Mouse (Mus musculus) liver, adult 2 months (tissue): ENCODE results near the gene Gm38392. TPM values are rescaled to one million over a fixed set of nuclear protein-coding genes. Genes with fewer than 3 reads are reported as not detected.

Source experiments
- DNase-seq: peaks from one replicate; pipeline ENCODE4 v3.0.0-alpha.2; 2011; ENCODE audit warnings: low read depth, low spot score; ENCODE audit errors: extremely low read depth
- H3K27ac ChIP-seq: fragments of 200-500 bp; replicated peaks from 2 replicates; pipeline ENCODE4 v1.5.1; 2012; ENCODE audit warnings: low read depth, mild to moderate bottlenecking, control low read depth, inconsistent platforms, low read length; ENCODE audit not compliant: insufficient read depth
- H3K27me3 ChIP-seq: fragments of 200-500 bp; 2 replicates; pipeline ENCODE4 v1.6.1; 2012; ENCODE audit warnings: mild to moderate bottlenecking, moderate library complexity, low read length, inconsistent platforms; ENCODE audit not compliant: control insufficient read depth, insufficient read depth
- H3K36me3 ChIP-seq: fragments of 200-500 bp; 2 replicates; pipeline ENCODE4 v1.6.1; 2012; ENCODE audit warnings: low read length, inconsistent platforms; ENCODE audit not compliant: control insufficient read depth, insufficient read depth
- H3K4me1 ChIP-seq: fragments of 200-500 bp; 2 replicates; pipeline ENCODE4 v1.6.1; 2011; ENCODE audit warnings: low read length; ENCODE audit not compliant: control insufficient read depth, insufficient read depth
- H3K4me3 ChIP-seq: fragments of 200-500 bp; 2 replicates; pipeline ENCODE4 v1.5.1; 2011; ENCODE audit warnings: low read depth, mild to moderate bottlenecking, control low read depth, low read length, moderate library complexity; ENCODE audit not compliant: insufficient read depth
- H3K79me2 ChIP-seq: fragments of 200-500 bp; 2 replicates; pipeline ENCODE4 v1.6.1; 2012; ENCODE audit warnings: inconsistent platforms, mild to moderate bottlenecking, low read length, moderate library complexity; ENCODE audit not compliant: control insufficient read depth, insufficient read depth
- H3K9ac ChIP-seq: fragments of 200-500 bp; 2 replicates; pipeline ENCODE4 v1.6.1; 2012; ENCODE audit warnings: low read depth, mild to moderate bottlenecking, control low read depth, inconsistent platforms, low read length
- CTCF ChIP-seq: fragments of 200-500 bp; IDR thresholded peaks from 2 replicates; pipeline ENCODE4 v1.5.1; 2011; ENCODE audit warnings: low read depth, low read length, control low read depth
- POLR2A ChIP-seq: fragments of 200-500 bp; IDR thresholded peaks from 2 replicates; pipeline ENCODE4 v1.6.1; 2011; ENCODE audit warnings: low read length, control low read depth; ENCODE audit not compliant: insufficient read depth; ENCODE audit errors: extremely low read depth
- WGBS: fragments of 180-500 bp; shearing (Covaris S2); methylation state at CpG from one replicate; pipeline ENCODE4 v1.1.7; 2018; 5-methylcytosine and 5-hydroxymethylcytosine counted together
- polyA plus RNA-seq: library from polyadenylated mRNA; depleted of rRNA; stranded (reverse); fragments of >200 nt; gene quantifications from 2 replicates; pipeline ENCODE4 v1.2.3, GENCODE M21; 2012
- total RNA-seq: library from RNA; depleted of rRNA; stranded (reverse); fragments of >200 nt; gene quantifications from 2 replicates; pipeline ENCODE4 v1.2.3, GENCODE M21; 2014

The Gm38392 gene
- total and polyA plus RNA-seq, 2 experiments, result not detected

GRCm38 (mm10) chr3:88241045-88241786 lies 45.8 kb downstream of the Gm38392 start:
- H3K27me3 ChIP-seq, result peaks cover 6% of the 10 kb centered on the region; the same call in 1 of the 2 replicates
- WGBS, result 8% methylated on average over 48 of the region's 48 CpGs
- H3K4me3 ChIP-seq, result no peak overlapping the region
- no peak overlapping the region for H3K27ac ChIP-seq
- no peaks in the 10 kb centered on the region for H3K79me2 ChIP-seq
- TF ChIP-seq CTCF, result no peak
- no peak for TF ChIP-seq POLR2A
- no peaks in the 10 kb centered on the region for H3K4me1 ChIP-seq
- H3K36me3 ChIP-seq, result no peaks in the 10 kb centered on the region
- no peak for DNase-seq
- no peak overlapping the region for H3K9ac ChIP-seq

GRCm38 (mm10) chr3:88239446-88239845 lies 47.6 kb downstream of the Gm38392 start:
- no peak for TF ChIP-seq POLR2A
- no peak for TF ChIP-seq CTCF
- Histone ChIP-seq H3K9ac (no peak overlapping the region), H3K79me2 (no peaks in the 10 kb centered on the region), H3K27ac (no peak overlapping the region), H3K4me3 (no peak overlapping the region), H3K27me3 (peaks cover 6% of the 10 kb centered on the region; the same call in 1 of the 2 replicates), H3K4me1 (no peaks in the 10 kb centered on the region), H3K36me3 (no peaks in the 10 kb centered on the region)
- DNase-seq, result no peak
- 61% methylated on average over 4 of the region's 4 CpGs for WGBS

GRCm38 (mm10) chr3:88238866-88239391 lies 48.1 kb downstream of the Gm38392 start:
- DNase-seq, result no peak
- Histone ChIP-seq H3K4me1 (no peaks in the 10 kb centered on the region), H3K27ac (no peak overlapping the region), H3K27me3 (peaks cover 6% of the 10 kb centered on the region; the same call in 1 of the 2 replicates), H3K79me2 (no peaks in the 10 kb centered on the region), H3K36me3 (no peaks in the 10 kb centered on the region), H3K9ac (no peak overlapping the region), H3K4me3 (no peak overlapping the region)
- WGBS, result 56% methylated on average over 8 of the region's 8 CpGs
- TF ChIP-seq CTCF, result no peak
- TF ChIP-seq POLR2A, result no peak

- DNase-seq, result no peak
- WGBS, result 8% methylated on average over 10 of the region's 10 CpGs
- H3K27me3 ChIP-seq, result peaks cover 6% of the 10 kb centered on the region; the same call in 1 of the 2 replicates
- no peak overlapping the region; the same call in 1 of the 2 replicates for H3K4me3 ChIP-seq
- H3K27ac ChIP-seq, result no peak overlapping the region
- H3K4me1 ChIP-seq, result no peaks in the 10 kb centered on the region
- TF ChIP-seq CTCF, result peak; percentile 76
- TF ChIP-seq POLR2A, result no peak
- H3K36me3 ChIP-seq, result no peaks in the 10 kb centered on the region
- H3K9ac ChIP-seq, result no peak overlapping the region
- H3K79me2 ChIP-seq, result no peaks in the 10 kb centered on the region
These were observed 49.3 kb downstream of the Gm38392 start for GRCm38 (mm10) chr3:88237556-88238194.

- Histone ChIP-seq H3K27ac (no peak overlapping the region), H3K36me3 (no peaks in the 10 kb centered on the region), H3K4me3 (no peak overlapping the region), H3K79me2 (no peaks in the 10 kb centered on the region), H3K27me3 (peaks cover 6% of the 10 kb centered on the region; the same call in 1 of the 2 replicates), H3K9ac (no peak overlapping the region), H3K4me1 (no peaks in the 10 kb centered on the region)
- TF ChIP-seq POLR2A (no peak), CTCF (no peak)
- no peak for DNase-seq
- WGBS, result 72% methylated on average over 6 of the region's 6 CpGs
These were observed 49.9 kb downstream of the Gm38392 start for GRCm38 (mm10) chr3:88237161-88237555.

- no peaks in the 10 kb centered on the region for H3K79me2 ChIP-seq
- no peak for TF ChIP-seq CTCF
- TF ChIP-seq POLR2A, result no peak
- H3K4me3 ChIP-seq, result no peak overlapping the region
- 96% methylated on average over 2 of the region's 2 CpGs for WGBS
- no peaks in the 10 kb centered on the region for H3K4me1 ChIP-seq
- no peak for DNase-seq
- H3K27ac ChIP-seq, result no peak overlapping the region
- H3K36me3 ChIP-seq, result no peaks in the 10 kb centered on the region
- H3K27me3 ChIP-seq, result no peaks in the 10 kb centered on the region; the same call in 1 of the 2 replicates
- no peak overlapping the region for H3K9ac ChIP-seq
These were observed 51.4 kb downstream of the Gm38392 start for GRCm38 (mm10) chr3:88235616-88236015.
